Mouse (Mus musculus) right cerebral cortex, postnatal 36 days (tissue): ENCODE measurements at regions not wholly inside any gene's neighbourhood (a gene's known extent, or its start where the extent isn't known, plus 50 kb on each side); places are given as distances from the start of the nearest gene placed in this dataset.
"Not testable (repeated sequence)": the region's sequence is repeated elsewhere in the genome, so short reads cannot be mapped to it uniquely, and the experiment has no call there.

Experiments used
- DNase-seq, 2 experiments: peaks; one replicate each; pipeline ENCODE4 v3.0.0; 2022; ENCODE audit warnings: low spot score in 2 of 2, mixed read lengths in 1 of 2

- DNase-seq, result no peak
Observed at GRCm38 (mm10) chr12:39604723-39605122, 433.1 kb downstream of the Arl4a start.

- DNase-seq, result no peak
Observed at GRCm38 (mm10) chr12:39594726-39595125, 443.1 kb downstream of the Arl4a start.

GRCm38 (mm10) chr12:39593781-39594180, 444.0 kb downstream of the Arl4a start:
- not testable (repeated sequence) for DNase-seq

GRCm38 (mm10) chr12:39587204-39587909, 450.5 kb downstream of the Arl4a start:
- peak in 1 of 2 experiments; percentile 6 for DNase-seq

GRCm38 (mm10) chr12:39586163-39586562, 451.7 kb downstream of the Arl4a start:
- DNase-seq, result no peak

- DNase-seq, result no peak
Observed at GRCm38 (mm10) chr12:39577610-39578009, 460.2 kb downstream of the Arl4a start.

GRCm38 (mm10) chr12:39572802-39573201, 465.0 kb downstream of the Arl4a start:
- DNase-seq, result no peak

GRCm38 (mm10) chr12:39572147-39572546, 465.7 kb downstream of the Arl4a start:
- no peak for DNase-seq

- no peak for DNase-seq
Observed at GRCm38 (mm10) chr12:39560734-39561446, 476.9 kb downstream of the Arl4a start.

GRCm38 (mm10) chr12:39558491-39558890, 479.3 kb downstream of the Arl4a start:
- DNase-seq, result no peak

- no peak for DNase-seq
Observed at GRCm38 (mm10) chr12:39536326-39536725, 501.5 kb downstream of the Arl4a start.

- DNase-seq, result no peak
Observed at GRCm38 (mm10) chr12:39528121-39528520, 509.7 kb downstream of the Arl4a start.

- no peak for DNase-seq
Observed at GRCm38 (mm10) chr12:39527216-39527600, 510.6 kb downstream of the Arl4a start.

- no peak for DNase-seq
Observed at GRCm38 (mm10) chr12:39526535-39527215, 511.1 kb downstream of the Arl4a start.

GRCm38 (mm10) chr12:39515690-39516089, 522.1 kb downstream of the Arl4a start:
- DNase-seq, result no peak

- no peak for DNase-seq
Observed at GRCm38 (mm10) chr12:39510855-39511254, 527.0 kb downstream of the Arl4a start.

- DNase-seq, result peak; percentile 39 to 63
Observed at GRCm38 (mm10) chr12:39510073-39510812, 527.6 kb downstream of the Arl4a start.

GRCm38 (mm10) chr12:39496203-39496602, 541.6 kb downstream of the Arl4a start:
- DNase-seq, result no peak

GRCm38 (mm10) chr12:39493578-39494218, 544.1 kb downstream of the Arl4a start:
- DNase-seq, result no peak

GRCm38 (mm10) chr12:39493114-39493513, 544.7 kb downstream of the Arl4a start:
- peak; percentile 17 to 22 for DNase-seq

- no peak for DNase-seq
Observed at GRCm38 (mm10) chr12:39472984-39473383, 564.8 kb downstream of the Arl4a start.
